Mouse (Mus musculus) heart, postnatal 0 days (tissue): ENCODE measurements around the gene Amotl2.
A peak's percentile ranks its signal among the peaks of the same experiment; 100 is the strongest.

ENCODE experiments used
- CTCF ChIP-seq: IDR thresholded peaks from 2 replicates; pipeline ENCODE4 v1.5.1; 2016; ENCODE audit warnings: antibody characterized with exemption, control low read depth, low read depth
- EP300 ChIP-seq: IDR thresholded peaks from 2 replicates; pipeline ENCODE4 v1.6.1; 2016; ENCODE audit warnings: antibody characterized with exemption, low read depth

DNA sequence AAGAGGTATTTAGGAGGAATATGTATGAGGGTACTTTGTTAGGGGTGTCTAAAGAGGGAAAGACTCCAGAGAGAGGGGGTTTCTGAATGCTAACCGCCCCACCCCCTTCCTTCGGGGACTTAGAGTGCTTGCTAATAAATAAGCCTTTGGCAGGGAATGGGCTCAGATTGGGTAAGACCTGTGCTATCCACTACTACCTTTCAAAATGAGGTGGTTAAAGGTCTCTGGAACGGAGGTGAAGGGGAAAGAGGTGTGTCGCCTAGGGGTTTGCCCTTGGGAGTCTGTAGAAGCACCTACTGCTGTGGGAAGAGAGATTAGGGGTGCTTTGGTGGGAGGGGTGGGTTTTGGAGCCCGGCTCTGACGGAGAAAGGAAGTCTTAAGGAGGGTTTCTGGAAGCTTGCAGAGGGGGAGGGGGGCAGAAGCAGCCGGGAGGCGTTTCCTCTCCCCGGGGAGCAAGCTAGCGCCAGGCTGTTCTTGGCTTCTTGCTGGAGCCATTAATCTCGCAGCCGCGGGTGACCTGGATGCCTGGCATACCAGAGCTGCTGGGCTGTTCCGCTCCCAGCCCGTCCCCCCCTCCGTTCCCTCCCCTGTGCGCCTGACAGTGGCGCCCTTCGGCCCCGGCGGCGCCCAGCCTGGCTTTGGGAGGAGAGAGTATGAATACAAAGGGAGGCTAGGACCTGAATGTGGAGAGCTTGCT lies 9.6 kb downstream of the Amotl2 start:
- peak; percentile 46 for TF ChIP-seq CTCF
- TF ChIP-seq EP300 = peak; percentile 98
